Mouse (Mus musculus) erythroblast, embryonic 14.5 days (primary cell): Measurements from ENCODE around the gene Cib1. TPM values are rescaled to one million over a fixed set of nuclear protein-coding genes. Genes with fewer than 3 reads are reported as not detected.

Experiments
- H3K27me3 ChIP-seq: 2 replicates; pipeline ENCODE4 v1.6.1; 2012; ENCODE audit warnings: inconsistent platforms; ENCODE audit not compliant: control insufficient read depth
- H3K36me3 ChIP-seq: 2 replicates; pipeline ENCODE4 v1.6.1; 2012; ENCODE audit warnings: mild to moderate bottlenecking, inconsistent platforms; ENCODE audit not compliant: control insufficient read depth
- H3K4me1 ChIP-seq: 2 replicates; pipeline ENCODE4 v1.6.1; 2012; ENCODE audit warnings: inconsistent platforms; ENCODE audit not compliant: control insufficient read depth
- H3K4me3 ChIP-seq: replicated peaks from 2 replicates; pipeline ENCODE3; 2012; ENCODE audit warnings: moderate library complexity, mild to moderate bottlenecking, inconsistent platforms
- H3K9me3 ChIP-seq: 2 replicates; pipeline ENCODE4 v1.6.1; 2012; ENCODE audit warnings: low read length, inconsistent platforms, mixed read lengths; ENCODE audit not compliant: control insufficient read depth
- GATA1 ChIP-seq: IDR thresholded peaks from 2 replicates; pipeline ENCODE4 v1.6.1; 2012; ENCODE audit warnings: low read length, inconsistent platforms, mixed read lengths
- TAL1 ChIP-seq: IDR thresholded peaks from 3 replicates; pipeline ENCODE4 v1.6.1; 2012; ENCODE audit warnings: low read length, inconsistent platforms, mixed read lengths
- polyA plus RNA-seq: library from polyadenylated mRNA; stranded (reverse); fragments of >175 nt; gene quantifications from 2 replicates; pipeline ENCODE4 v1.2.3, GENCODE M21; 2012

Cib1 gene
- polyA plus RNA-seq, 1 experiment: 10.7 TPM

- H3K9me3 ChIP-seq: no peaks in the 10 kb centered on the region; the same call in 1 of the 2 replicates
- 0 out of 2 replicates have a peak, but pooled peaks cover 4% of the 10 kb centered on the region for H3K27me3 ChIP-seq
- H3K4me1 ChIP-seq: peaks cover 50% of the 10 kb centered on the region
- TF ChIP-seq GATA1 (no peak), TAL1 (no peak)
- H3K36me3 ChIP-seq: peaks cover 43% of the 10 kb centered on the region
- H3K4me3 ChIP-seq: no peak overlapping the region
These were observed 32.0 kb upstream of the Cib1 start for GRCm38 (mm10) chr7:80264606-80265005.

GRCm38 (mm10) chr7:80261372-80261990 lies 28.9 kb upstream of the Cib1 start:
- Histone ChIP-seq H3K4me1 (peaks cover 48% of the 10 kb centered on the region), H3K27me3 (peaks cover 6% of the 10 kb centered on the region; the same call in 1 of the 2 replicates), H3K4me3 (peak overlapping the region; percentile 94), H3K9me3 (no peaks in the 10 kb centered on the region; the same call in 1 of the 2 replicates), H3K36me3 (peaks cover 29% of the 10 kb centered on the region)
- no peak for TF ChIP-seq GATA1
- no peak for TF ChIP-seq TAL1

- Histone ChIP-seq H3K4me1 (peaks cover 48% of the 10 kb centered on the region), H3K36me3 (peaks cover 22% of the 10 kb centered on the region), H3K27me3 (peaks cover 6% of the 10 kb centered on the region; the same call in 1 of the 2 replicates), H3K9me3 (no peaks in the 10 kb centered on the region; the same call in 1 of the 2 replicates), H3K4me3 (peak within 1 kb of the TSS; percentile 94)
- no peak for TF ChIP-seq GATA1
- no peak for TF ChIP-seq TAL1
These were observed 28.2 kb upstream of the Cib1 start, which contains the start of gene Ngrn for GRCm38 (mm10) chr7:80260625-80261371. TSS of gene Ngrn (plus strand) at chr7:80261215.

GRCm38 (mm10) chr7:80257706-80258105 lies 25.1 kb upstream of the Cib1 start:
- TF ChIP-seq TAL1 (no peak), GATA1 (no peak)
- Histone ChIP-seq H3K27me3 (peaks cover 10% of the 10 kb centered on the region), H3K36me3 (peaks cover 3% of the 10 kb centered on the region), H3K4me3 (no peak overlapping the region), H3K4me1 (peaks cover 51% of the 10 kb centered on the region), H3K9me3 (no peaks in the 10 kb centered on the region; the same call in 1 of the 2 replicates)

GRCm38 (mm10) chr7:80255981-80256380 lies 23.4 kb upstream of the Cib1 start:
- peaks cover 47% of the 10 kb centered on the region for H3K4me1 ChIP-seq

GRCm38 (mm10) chr7:80252886-80253285 lies 20.3 kb upstream of the Cib1 start:
- no peak overlapping the region for H3K4me3 ChIP-seq
- H3K9me3 ChIP-seq: no peaks in the 10 kb centered on the region
- peaks cover 27% of the 10 kb centered on the region for H3K4me1 ChIP-seq
- H3K36me3 ChIP-seq: no peaks in the 10 kb centered on the region
- H3K27me3 ChIP-seq: peaks cover 4% of the 10 kb centered on the region
- no peak for TF ChIP-seq TAL1
- TF ChIP-seq GATA1: no peak

More at GRCm38 (mm10) chr7:80255981-80256380, 23.4 kb upstream of the Cib1 start:
- no peak overlapping the region for H3K4me3 ChIP-seq
- TF ChIP-seq TAL1 (no peak), GATA1 (no peak)
- peaks cover 10% of the 10 kb centered on the region for H3K27me3 ChIP-seq
- H3K9me3 ChIP-seq: no peaks in the 10 kb centered on the region
- H3K36me3 ChIP-seq: no peaks in the 10 kb centered on the region

GRCm38 (mm10) chr7:80252437-80252836 lies 19.8 kb upstream of the Cib1 start:
- Histone ChIP-seq H3K4me1 (peaks cover 24% of the 10 kb centered on the region), H3K9me3 (no peaks in the 10 kb centered on the region), H3K36me3 (no peaks in the 10 kb centered on the region), H3K4me3 (no peak overlapping the region), H3K27me3 (peaks cover 6% of the 10 kb centered on the region)
- no peak for TF ChIP-seq TAL1
- TF ChIP-seq GATA1: no peak

GRCm38 (mm10) chr7:80246859-80247258 lies 14.2 kb upstream of the Cib1 start:
- peaks cover 3% of the 10 kb centered on the region for H3K9me3 ChIP-seq
- H3K4me1 ChIP-seq: peaks cover 14% of the 10 kb centered on the region
- no peak for TF ChIP-seq TAL1
- TF ChIP-seq GATA1: no peak
- no peaks in the 10 kb centered on the region for H3K36me3 ChIP-seq
- H3K27me3 ChIP-seq: peaks cover 4% of the 10 kb centered on the region; the same call in 1 of the 2 replicates
- peak overlapping the region; percentile 66 for H3K4me3 ChIP-seq

GRCm38 (mm10) chr7:80246148-80246721 lies 13.6 kb upstream of the Cib1 start, which contains the start of gene Ttll13:
TSS of gene Ttll13 (plus strand) at chr7:80246376.
- Histone ChIP-seq H3K9me3 (peaks cover 3% of the 10 kb centered on the region), H3K36me3 (peaks cover 4% of the 10 kb centered on the region), H3K4me3 (peak within 1 kb of the TSS; percentile 66), H3K27me3 (peaks cover 4% of the 10 kb centered on the region; the same call in 1 of the 2 replicates), H3K4me1 (peaks cover 14% of the 10 kb centered on the region)
- TF ChIP-seq TAL1 (no peak), GATA1 (no peak)
